Mouse (Mus musculus) cerebellum, postnatal 14 days (tissue): ENCODE data around the gene Psmc2.

ENCODE experiments used
- DNase-seq, 2 experiments: peaks; one replicate each; pipeline ENCODE4 v3.0.0; 2021; ENCODE audit warnings: mixed read lengths in 2 of 2

Gene Psmc2

GRCm38 (mm10) chr5:21785053-21785452 lies at the start of gene Psmc2, which contains the start of gene Dnajc2:
Gene Psmc2, plus strand, starts transcription at chr5:21785283.
Gene Dnajc2, minus strand, starts transcription at chr5:21785251.
- DNase-seq, result peak; percentile 93 to 95

GRCm38 (mm10) chr5:21735584-21735983 lies 49.5 kb upstream of the Psmc2 start:
- peak; percentile 62 to 87 for DNase-seq

- no peak for DNase-seq
Observed at GRCm38 (mm10) chr5:21736046-21736445, 49.0 kb upstream of the Psmc2 start.

GRCm38 (mm10) chr5:21736956-21737585 lies 48.0 kb upstream of the Psmc2 start, which contains the start of gene Pmpcb:
Gene Pmpcb, plus strand, starts transcription at chr5:21737141.
- peak; percentile 93 to 95 for DNase-seq

GRCm38 (mm10) chr5:21737620-21738019 lies 47.5 kb upstream of the Psmc2 start:
- DNase-seq, result no peak

- no peak for DNase-seq
Observed at GRCm38 (mm10) chr5:21739120-21739519, 46.0 kb upstream of the Psmc2 start.

GRCm38 (mm10) chr5:21739881-21740280 lies 45.2 kb upstream of the Psmc2 start:
- no peak for DNase-seq

- no peak for DNase-seq
Observed at GRCm38 (mm10) chr5:21743606-21744005, 41.5 kb upstream of the Psmc2 start.

- no peak for DNase-seq
Observed at GRCm38 (mm10) chr5:21744651-21745050, 40.4 kb upstream of the Psmc2 start.

- no peak for DNase-seq
Observed at GRCm38 (mm10) chr5:21745966-21746365, 39.1 kb upstream of the Psmc2 start.

- no peak for DNase-seq
Observed at GRCm38 (mm10) chr5:21768506-21768905, 16.6 kb upstream of the Psmc2 start.

GRCm38 (mm10) chr5:21769841-21770240 lies 15.2 kb upstream of the Psmc2 start:
- no peak for DNase-seq

GRCm38 (mm10) chr5:21776491-21776890 lies 8.6 kb upstream of the Psmc2 start:
- DNase-seq, result no peak

GRCm38 (mm10) chr5:21784161-21785052 lies 676 bp upstream of the Psmc2 start:
- peak in 1 of 2 experiments; percentile 10 for DNase-seq

GRCm38 (mm10) chr5:21785776-21786175 lies 693 bp downstream of the Psmc2 start:
- no peak for DNase-seq

GRCm38 (mm10) chr5:21786258-21787185 lies 1.4 kb downstream of the Psmc2 start:
- peak; percentile 96 for DNase-seq

GRCm38 (mm10) chr5:21787186-21788105 lies 2.4 kb downstream of the Psmc2 start:
- DNase-seq, result no peak

- no peak for DNase-seq
Observed at GRCm38 (mm10) chr5:21789061-21789460, 4.0 kb downstream of the Psmc2 start.

GRCm38 (mm10) chr5:21792166-21792565 lies 7.1 kb downstream of the Psmc2 start:
- no peak for DNase-seq

- no peak for DNase-seq
Observed at GRCm38 (mm10) chr5:21802907-21803306, 17.8 kb downstream of the Psmc2 start.

- DNase-seq, result no peak
Observed at GRCm38 (mm10) chr5:21803691-21804188, 18.7 kb downstream of the Psmc2 start.
